Mouse (Mus musculus): Measurements from ENCODE around the gene Aldh4a1.

DNA sequence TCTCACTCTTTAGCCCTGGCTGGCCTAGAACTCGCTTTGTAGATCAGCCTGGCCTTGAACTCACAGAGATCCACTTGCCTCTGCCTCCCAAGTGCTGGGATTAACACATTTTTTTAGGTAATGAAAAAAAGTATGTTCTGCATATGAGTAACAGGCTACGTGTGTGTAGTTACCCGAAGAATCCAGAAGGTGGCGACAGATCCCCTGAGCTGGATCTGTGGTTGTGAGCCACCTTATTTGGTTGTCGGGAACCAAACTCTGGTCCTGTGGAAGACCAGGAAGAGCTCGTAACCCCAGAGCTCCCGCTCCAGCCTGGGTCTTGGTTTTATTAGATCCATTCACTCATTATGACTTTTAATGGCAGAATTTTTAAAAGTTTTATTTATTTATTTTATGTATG is 24.2 kb downstream of the Aldh4a1 start:
- 0 out of 2 replicates have a peak, but pooled peaks have one; percentile 4 for TF ChIP-seq CTCF (IDR thresholded peaks at IDR 0.05; ENCODE audit: insufficient read depth, low read length)
- TF ChIP-seq POLR2A (IDR thresholded peaks at IDR 0.05; ENCODE audit: borderline replicate concordance, extremely low read depth, low read depth, low read length), result no peak

Measured in lung, adult 2 months (tissue).